Mouse (Mus musculus): ENCODE data around the gene Chic1.
A peak's percentile ranks its signal among the peaks of the same experiment; 100 is the strongest.

Chic1 gene

GRCm38 (mm10) chrX:103356287-103356686 is at the start of gene Chic1:
Gene Chic1, plus strand, starts transcription at chrX:103356476.
- peak; percentile 92 for DNase-seq (ENCODE audit: low spot score)

GRCm38 (mm10) chrX:103308262-103308661 is 48.0 kb upstream of the Chic1 start:
- DNase-seq (ENCODE audit: low spot score) = no peak

DNA sequence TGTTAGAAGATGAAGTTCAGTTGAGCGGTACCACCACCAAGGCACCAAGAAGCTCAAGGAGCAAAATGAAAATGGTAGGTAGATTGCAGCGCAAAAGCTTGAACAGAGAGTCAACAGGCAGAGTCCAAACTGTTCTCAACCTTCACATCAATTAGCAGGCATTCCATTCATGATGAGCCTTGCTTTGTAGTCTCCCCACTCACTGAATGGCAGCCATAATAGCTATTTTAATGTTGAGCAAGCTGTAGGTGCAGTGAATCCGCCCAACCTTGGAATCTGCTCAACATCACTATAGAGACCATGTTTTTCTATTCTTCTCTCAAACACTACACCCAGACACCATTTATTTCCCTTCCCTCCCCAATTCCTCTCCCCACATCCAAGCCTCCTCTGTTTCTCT is 44.6 kb upstream of the Chic1 start:
- DNase-seq (ENCODE audit: low spot score) = no peak

DNA sequence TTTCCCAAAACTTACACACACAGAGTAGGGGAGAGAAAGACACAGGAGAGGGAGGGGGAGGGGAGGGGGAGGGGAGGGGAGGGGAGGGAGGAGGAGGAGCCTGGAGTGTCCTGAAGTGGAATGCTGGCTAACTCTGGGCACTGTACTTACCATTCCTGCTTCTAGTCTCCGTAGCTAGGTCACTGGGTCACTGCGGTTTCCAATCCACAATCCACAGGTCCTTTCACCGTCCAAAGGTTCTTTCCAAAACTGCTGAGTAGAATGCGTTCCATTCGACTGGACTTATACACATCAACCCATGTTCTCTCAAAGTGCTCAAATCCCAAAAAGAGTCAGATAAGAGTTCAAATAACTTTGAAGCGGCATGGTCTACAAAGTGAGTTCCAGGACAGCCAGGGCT is 42.1 kb upstream of the Chic1 start:
- DNase-seq (ENCODE audit: low spot score) = no peak

GRCm38 (mm10) chrX:103321146-103321545 is 35.1 kb upstream of the Chic1 start, which contains the start of gene Cdx4:
Gene Cdx4, plus strand, starts transcription at chrX:103321398.
- DNase-seq (ENCODE audit: low spot score) = peak; percentile 18

GRCm38 (mm10) chrX:103325900-103326299 is 30.4 kb upstream of the Chic1 start:
- DNase-seq (ENCODE audit: low spot score) = no peak

GRCm38 (mm10) chrX:103329386-103329785 is 26.9 kb upstream of the Chic1 start:
- no peak for DNase-seq (ENCODE audit: low spot score)

DNA sequence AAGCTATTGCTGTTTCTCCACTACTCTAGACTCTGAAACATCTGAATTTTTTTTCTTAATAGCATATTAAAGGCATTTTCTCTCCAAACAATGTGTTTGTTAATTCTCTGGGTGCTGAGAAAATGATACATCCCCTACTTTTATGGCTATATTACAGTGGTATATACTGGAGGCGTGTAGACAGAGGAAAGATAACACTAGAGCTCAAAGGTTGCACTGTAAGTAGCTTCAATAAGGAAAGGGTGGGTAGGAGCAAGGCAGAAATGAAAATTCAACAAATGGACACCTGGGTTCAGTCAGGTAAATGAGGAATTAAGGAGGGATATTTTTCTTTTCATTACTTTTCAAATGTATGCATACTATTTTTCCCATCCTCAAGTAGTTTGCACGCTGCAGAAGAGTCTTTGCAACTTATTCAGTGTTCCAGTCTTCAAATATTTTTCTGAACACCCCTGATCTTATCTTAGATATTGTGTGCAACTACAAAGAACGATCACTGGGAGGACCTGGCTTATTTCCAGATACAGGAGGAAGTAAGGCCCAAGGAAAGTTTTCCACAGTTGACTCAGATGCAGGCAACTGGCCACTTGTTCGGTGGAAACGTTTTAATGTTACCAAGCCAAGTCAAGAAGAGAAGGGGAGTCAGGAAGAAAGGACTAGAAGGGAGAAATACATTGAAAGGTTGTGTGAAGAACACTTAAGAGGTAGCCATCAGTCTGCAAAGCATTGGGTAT is 25.0 kb upstream of the Chic1 start:
- no peak for DNase-seq (ENCODE audit: low spot score)

DNA sequence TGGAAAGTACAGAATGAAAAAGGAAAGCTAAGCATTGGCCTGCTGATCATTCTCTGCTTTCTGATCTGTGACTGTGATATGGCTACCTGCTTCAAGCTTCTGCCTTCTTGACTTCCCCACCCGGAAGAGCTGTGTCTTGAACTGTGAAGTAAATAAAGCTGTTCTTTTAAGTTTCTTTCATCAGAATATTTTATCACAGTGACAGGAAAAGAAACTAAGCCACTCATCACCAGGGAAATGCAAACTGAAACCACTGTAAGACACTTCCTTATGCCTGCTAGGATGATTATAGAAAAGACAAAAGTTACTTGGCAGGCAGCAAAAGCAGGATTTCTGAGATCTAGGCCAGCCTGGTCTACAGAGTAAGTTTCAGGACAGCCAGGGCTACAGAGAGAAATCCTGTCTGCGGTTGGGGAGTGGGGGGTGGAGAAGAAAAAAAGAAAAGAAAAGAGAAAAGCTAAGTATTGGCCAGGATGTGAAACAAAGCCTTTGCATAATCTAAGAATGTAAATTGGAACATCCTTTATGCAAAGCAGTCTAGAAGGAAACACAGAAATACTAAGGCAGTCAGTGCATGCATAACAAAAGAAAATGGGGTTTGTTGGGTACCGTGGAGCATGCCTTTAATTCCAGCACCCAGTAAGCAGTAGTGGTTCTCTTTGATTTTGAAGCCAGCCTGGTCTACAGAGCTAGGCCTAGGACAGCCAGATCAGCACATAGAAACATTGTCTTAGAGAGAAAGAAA is 14.7 kb upstream of the Chic1 start:
- DNase-seq (ENCODE audit: low spot score) = no peak

- DNase-seq (ENCODE audit: low spot score) = no peak
Measured at GRCm38 (mm10) chrX:103355784-103356183, 492 bp upstream of the Chic1 start.

DNA sequence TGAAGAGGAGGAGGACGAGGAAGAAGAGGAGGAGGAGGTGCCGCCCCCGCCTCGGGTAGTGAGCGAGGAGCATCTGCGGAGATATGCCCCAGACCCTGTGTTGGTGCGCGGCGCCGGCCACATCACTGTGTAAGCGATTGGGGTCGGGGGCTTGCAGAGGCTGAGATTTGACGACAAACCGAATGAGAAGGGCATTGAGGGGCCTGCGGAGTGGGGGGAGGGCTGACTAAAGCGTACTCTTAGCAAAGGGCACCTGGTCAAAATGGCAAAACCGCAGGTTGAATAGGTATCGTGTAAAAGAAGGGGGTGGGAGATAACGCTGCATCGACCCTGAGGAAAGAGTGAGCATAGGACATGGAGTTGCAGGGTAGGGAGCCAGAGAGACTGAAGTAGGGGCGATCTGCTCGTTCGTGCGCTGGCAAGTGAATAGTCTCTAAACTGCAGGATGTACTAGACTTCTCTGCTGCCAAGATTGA is 523 bp downstream of the Chic1 start:
- peak; percentile 29 for DNase-seq (ENCODE audit: low spot score)

- DNase-seq (ENCODE audit: low spot score) = peak; percentile 10
Measured at GRCm38 (mm10) chrX:103366201-103366600, 9.9 kb downstream of the Chic1 start.

GRCm38 (mm10) chrX:103368650-103369049 is 12.4 kb downstream of the Chic1 start:
- peak; percentile 28 for DNase-seq (ENCODE audit: low spot score)

DNA sequence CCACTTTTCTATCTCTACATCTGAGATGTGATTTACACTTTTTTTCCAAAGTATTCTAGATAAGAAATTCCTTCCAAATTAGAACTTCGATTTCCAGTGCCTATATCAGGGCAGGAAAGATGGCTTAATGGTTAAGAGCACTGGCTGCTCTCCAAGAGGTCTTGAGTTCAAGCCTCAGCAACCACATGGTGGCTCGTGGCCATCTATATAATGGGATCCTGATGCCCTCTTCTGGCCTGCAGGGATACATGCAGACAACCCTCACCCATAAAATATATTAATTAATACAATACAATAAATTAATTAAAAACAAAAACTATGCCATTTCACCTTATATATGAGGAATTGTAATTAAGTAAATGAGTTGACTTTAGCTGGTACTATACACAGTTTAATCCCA is 14.9 kb downstream of the Chic1 start:
- no peak for DNase-seq (ENCODE audit: low spot score)

- DNase-seq (ENCODE audit: low spot score) = peak; percentile 56
Measured at GRCm38 (mm10) chrX:103371627-103372026, 15.4 kb downstream of the Chic1 start.

- peak; percentile 40 for DNase-seq (ENCODE audit: low spot score)
Measured at GRCm38 (mm10) chrX:103374250-103374649, 18.0 kb downstream of the Chic1 start.

DNA sequence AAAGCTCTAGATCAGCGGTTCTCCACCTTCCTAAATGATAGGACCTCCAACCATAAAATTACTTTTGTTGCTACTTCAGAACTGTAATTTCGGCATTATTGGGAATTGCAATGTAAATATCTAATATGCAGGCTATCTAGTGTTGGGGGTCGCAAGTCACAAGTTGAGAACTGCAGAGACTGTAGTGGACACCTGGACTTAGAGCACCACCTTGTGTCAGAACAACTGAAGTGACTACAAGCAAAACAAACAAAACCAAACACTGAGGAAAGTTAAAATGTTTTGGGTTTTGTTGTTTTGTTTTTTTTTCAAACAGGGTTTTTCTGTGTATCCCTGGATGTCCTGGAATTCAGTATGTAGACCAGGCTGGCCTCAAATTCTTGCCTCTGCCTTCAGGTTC is 28.3 kb downstream of the Chic1 start:
- no peak for DNase-seq (ENCODE audit: low spot score)

DNA sequence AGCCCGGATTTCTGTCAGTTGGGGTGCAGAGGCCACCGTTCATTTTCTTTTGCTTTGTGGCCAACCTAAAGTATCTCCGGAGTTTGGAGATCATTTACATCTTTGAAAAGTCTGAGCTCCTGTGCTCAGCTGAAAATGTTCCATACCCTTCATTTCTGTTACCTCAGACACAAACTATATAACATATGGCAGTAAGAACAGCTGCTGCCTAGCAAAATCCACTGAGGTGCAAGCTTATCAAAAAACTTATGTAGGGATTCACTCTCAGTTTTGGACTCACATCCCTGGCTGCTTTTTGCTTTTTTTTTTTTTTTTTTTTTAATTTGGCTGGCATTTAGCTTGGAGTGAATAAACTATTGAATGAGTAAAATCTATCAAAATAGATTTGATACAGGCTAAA is 31.9 kb downstream of the Chic1 start:
- DNase-seq (ENCODE audit: low spot score) = no peak

GRCm38 (mm10) chrX:103393841-103394240 is 37.6 kb downstream of the Chic1 start:
- no peak for DNase-seq (ENCODE audit: low spot score)

DNA sequence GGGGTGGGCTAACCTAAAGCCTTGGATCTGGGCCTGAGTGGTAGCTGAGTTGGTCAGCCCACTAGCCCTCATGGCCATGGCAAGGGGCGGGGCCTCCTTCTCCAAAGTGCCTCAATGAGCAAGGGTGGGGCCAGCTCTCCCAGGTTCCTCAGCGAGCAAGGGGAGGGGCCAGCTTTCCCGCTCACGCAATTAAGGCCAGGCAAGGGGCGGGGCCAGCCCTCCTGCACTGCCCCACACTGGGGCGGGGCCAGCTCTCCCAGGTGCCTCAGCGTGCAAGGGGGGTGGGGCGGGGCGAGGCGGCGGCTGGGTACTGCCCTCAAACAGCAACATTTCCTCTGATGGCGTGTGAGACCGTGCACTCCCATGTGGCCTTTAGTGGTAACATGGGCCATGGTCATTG is 48.7 kb downstream of the Chic1 start:
- peak; percentile 5 for DNase-seq (ENCODE audit: low spot score)

GRCm38 (mm10) chrX:103414167-103414566 is 57.9 kb downstream of the Chic1 start, which contains the start of gene Tsx:
Gene Tsx, plus strand, starts transcription at chrX:103414467.
- no peak for DNase-seq (ENCODE audit: low spot score)

GRCm38 (mm10) chrX:103421710-103422109 is 65.4 kb downstream of the Chic1 start, which contains the start of gene Gm26992:
Gene Gm26992, plus strand, starts transcription at chrX:103422010.
- DNase-seq (ENCODE audit: low spot score) = no peak

- DNase-seq (ENCODE audit: low spot score) = no peak
Measured at GRCm38 (mm10) chrX:103427677-103428076, 71.4 kb downstream of the Chic1 start.
